ENCODE assay signal across 29 mouse cellular contexts in genomic region chr5:143493163-143493562, GRCm38 (mm10).
"Had no signal": no experiment of that assay in that cellular context is flagged by ENCODE, and none has a peak within 500 bp of the region (broad histone marks: within the 10 kb centered on the region; RNA-seq: fewer than 3 reads in every experiment).

No protein-coding gene starts in this region.

- H3K27me3 ChIP-seq: heart, embryonic 12.5 days; heart, embryonic 13.5 days; heart, embryonic 15.5 days; hindbrain, embryonic 12.5 days; hindbrain, embryonic 13.5 days; hindbrain, embryonic 15.5 days; intestine, embryonic 15.5 days; kidney, embryonic 15.5 days had no signal

- H3K27ac ChIP-seq: heart, embryonic 13.5 days; heart, embryonic 15.5 days; hindbrain, embryonic 10.5 days; hindbrain, embryonic 12.5 days; hindbrain, embryonic 13.5 days; hindbrain, embryonic 14.5 days; hindbrain, embryonic 15.5 days; hindbrain, postnatal 0 days; intestine, embryonic 15.5 days; kidney, embryonic 15.5 days; kidney, postnatal 0 days; layer of hippocampus, adult 2 months; left cerebral cortex, adult 2 months had no signal

- H3K4me2 ChIP-seq: heart, embryonic 11.5 days; heart, embryonic 12.5 days; heart, embryonic 13.5 days; heart, embryonic 15.5 days; hindbrain, embryonic 12.5 days; hindbrain, embryonic 13.5 days; hindbrain, embryonic 14.5 days; hindbrain, embryonic 15.5 days; intestine, embryonic 15.5 days; kidney, embryonic 15.5 days had no signal

- DNase-seq: heart, postnatal 10 days; heart, postnatal 14 days; heart, postnatal 36 days; heart, postnatal 4 days; kidney, adult 11 months; kidney, adult 18-20 months; kidney, adult 8-10 months; kidney, postnatal 10 days; kidney, postnatal 14 days; kidney, postnatal 25 days; kidney, postnatal 36 days; kidney, postnatal 4 days; layer of hippocampus, adult 9-11 months; layer of hippocampus, postnatal 36 days had no signal

- H3K9me3 ChIP-seq: heart, embryonic 12.5 days; heart, embryonic 13.5 days; heart, embryonic 15.5 days; hindbrain, embryonic 10.5 days; hindbrain, embryonic 12.5 days; hindbrain, embryonic 13.5 days; hindbrain, embryonic 15.5 days; intestine, embryonic 15.5 days; kidney, embryonic 15.5 days had no signal

- H3K4me1 ChIP-seq: heart, embryonic 12.5 days; heart, embryonic 13.5 days; heart, embryonic 15.5 days; hindbrain, embryonic 10.5 days; hindbrain, embryonic 12.5 days; hindbrain, embryonic 13.5 days; hindbrain, embryonic 15.5 days; intestine, embryonic 15.5 days; kidney, embryonic 15.5 days had no signal

- H3K4me3 ChIP-seq: heart, embryonic 12.5 days; heart, embryonic 13.5 days; heart, embryonic 15.5 days; hindbrain, embryonic 10.5 days; hindbrain, embryonic 12.5 days; hindbrain, embryonic 13.5 days; hindbrain, embryonic 15.5 days; intestine, embryonic 15.5 days; kidney, embryonic 15.5 days; layer of hippocampus, adult 2 months; left cerebral cortex, adult 2 months had no signal

- H3K9ac ChIP-seq: heart, embryonic 12.5 days; heart, embryonic 13.5 days; heart, embryonic 15.5 days; hindbrain, embryonic 12.5 days; hindbrain, embryonic 13.5 days; hindbrain, embryonic 14.5 days; hindbrain, embryonic 15.5 days; intestine, embryonic 15.5 days; kidney, embryonic 15.5 days had no signal
